Comparison of ENCODE assay signal across 10 mouse cellular contexts in the genomic region with DNA sequence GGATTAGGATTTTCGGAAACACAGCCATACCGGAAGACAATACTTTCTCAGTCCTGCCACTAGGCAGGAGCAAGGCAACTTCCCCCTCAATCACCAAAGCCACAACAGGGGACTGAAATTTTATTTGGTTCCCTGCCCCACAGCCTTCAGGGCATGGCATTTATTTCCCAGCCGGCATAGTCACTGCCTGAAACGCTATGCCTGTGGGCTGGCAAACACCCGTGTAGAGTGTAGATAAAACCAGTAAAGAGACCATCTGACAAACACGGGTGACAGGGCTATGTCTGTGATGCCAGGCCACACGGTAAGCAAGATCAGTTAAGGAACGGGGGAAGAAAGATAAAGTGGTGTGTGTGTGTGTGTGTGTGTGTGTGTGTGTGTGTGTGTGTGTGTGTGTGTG.
"Had no signal": no experiment of that assay in that cellular context is flagged by ENCODE, and none has a peak within 500 bp of the region (broad histone marks: within the 10 kb centered on the region; RNA-seq: fewer than 3 reads in every experiment).

No protein-coding gene starts in this region.

- DNase-seq: kidney, adult 11 months; kidney, adult 8-10 months; kidney, postnatal 10 days; kidney, postnatal 36 days; liver, embryonic 13.5 days; lung, adult 2 months; lung, postnatal 14 days; lung, postnatal 4 days; midbrain, embryonic 14.5 days; thymus, postnatal 36 days had no signal
